Mouse (Mus musculus) right cerebral cortex, postnatal 4 days (tissue): ENCODE results near the gene Ccdc3.

Source experiments
- DNase-seq: peaks from one replicate; pipeline ENCODE4 v3.0.0-alpha.2; 2022

The Ccdc3 gene

DNA sequence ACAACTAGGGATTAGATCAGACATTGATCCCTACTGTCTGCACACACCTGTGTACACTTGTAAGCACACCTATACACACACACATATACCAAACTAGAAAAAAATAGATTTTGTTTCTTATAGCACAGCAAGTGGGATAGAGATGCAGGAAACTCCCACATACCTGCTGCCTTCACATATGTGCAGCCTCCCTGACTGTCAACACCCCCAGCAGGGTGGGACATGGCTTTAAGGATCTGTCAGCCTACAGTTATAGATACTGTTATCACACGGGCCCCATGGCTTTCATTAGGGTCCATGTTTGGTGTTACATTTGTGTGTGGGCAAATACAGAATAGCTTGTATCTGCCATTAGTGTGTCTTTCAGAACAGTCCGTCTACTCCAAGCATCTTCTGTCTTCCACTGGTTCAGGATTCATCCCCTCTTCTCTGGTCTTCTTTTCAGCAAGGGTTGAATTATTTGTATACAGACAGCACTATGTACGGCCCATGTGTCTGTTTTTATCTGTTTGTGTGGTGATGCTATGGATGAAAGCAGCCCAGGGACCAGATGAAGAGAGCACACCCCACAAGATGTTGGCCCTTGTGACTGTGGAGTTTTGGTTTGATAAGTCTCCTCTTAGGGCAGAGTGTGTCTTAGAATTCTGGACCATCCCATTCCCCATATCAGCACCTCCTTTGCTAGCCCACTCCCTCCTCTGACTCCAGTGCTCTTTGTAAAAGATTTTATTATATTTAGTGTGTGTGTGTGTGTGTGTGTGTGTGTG lies 24.5 kb downstream of the Ccdc3 start:
- DNase-seq = no peak

DNA sequence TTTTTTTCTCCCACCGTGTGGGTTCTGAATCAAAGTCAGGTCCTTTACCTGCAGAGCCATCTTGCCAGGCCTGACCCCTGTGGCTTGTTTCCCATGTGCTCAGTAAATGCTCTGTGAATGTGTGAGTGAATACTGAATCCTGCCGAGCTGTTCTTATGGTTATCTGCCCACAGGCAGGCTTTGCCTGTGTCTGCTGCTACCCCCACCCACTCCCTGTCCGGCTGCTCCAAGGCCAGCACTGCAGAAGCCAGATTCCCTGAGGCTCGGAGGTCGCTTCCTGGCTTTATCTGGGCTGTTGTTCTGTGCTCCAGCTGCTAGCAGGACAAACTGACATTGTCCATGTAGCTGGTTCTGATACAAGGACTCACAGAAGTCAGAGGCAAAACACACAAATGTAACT lies 25.2 kb downstream of the Ccdc3 start:
- DNase-seq = no peak

DNA sequence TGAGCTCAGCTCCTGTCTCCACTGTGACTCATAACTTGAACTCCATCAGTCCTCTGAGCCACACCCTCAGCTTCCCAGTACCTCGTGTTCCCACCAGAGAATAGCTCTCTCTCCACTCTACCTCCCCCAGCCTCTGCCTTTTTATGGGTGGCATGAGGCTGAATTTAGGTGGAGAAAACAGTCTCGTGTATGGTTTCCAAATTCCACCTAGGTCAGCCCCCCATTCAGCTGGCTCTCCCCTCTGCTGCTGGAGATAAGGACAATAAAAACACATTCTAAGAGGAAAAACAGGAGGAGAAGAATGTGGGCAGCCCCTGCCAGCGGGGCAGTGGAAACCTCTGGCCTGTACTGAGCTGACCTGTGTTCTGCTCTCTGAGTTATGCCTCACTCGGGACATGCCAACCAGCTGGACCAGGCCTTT lies 28.4 kb downstream of the Ccdc3 start:
- no peak for DNase-seq

DNA sequence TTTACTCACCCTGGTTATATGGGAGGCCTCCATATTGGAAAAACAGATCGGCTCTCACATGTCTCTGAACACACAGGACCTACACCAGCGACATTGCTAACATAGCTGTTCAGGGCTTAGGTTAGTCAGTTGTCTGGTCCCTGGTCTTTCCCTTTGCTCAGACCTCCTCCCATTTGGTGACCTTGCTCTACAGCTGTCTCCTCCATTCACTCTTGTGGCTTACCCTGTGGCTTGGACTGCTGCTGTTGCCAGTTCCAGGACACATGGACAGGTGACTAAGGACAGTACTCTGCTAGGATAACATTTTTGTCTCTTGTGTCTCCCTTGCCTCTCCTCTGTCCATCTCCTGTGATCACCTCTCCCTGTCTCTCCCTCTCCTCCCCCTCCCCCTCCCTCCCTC lies 29.2 kb downstream of the Ccdc3 start:
- no peak for DNase-seq

DNA sequence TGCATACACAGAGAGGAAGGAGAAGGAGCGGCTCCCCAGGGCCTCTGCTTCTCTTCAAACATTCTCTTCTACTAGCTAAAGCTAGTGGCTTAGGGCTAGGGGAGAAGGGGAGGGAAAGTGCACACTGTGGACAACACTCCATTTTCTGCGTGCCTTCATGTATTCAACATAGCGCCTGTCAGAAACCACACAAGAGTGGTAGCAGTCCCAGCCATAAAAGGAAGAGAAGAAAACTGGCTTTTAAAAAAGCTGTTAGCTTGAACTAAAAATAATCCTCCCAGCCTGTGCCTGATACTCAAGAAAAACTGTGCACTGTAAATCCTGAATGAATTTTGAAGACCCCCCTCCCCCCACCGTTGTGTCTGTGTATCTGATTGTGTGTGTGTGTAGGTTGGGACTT lies 33.2 kb downstream of the Ccdc3 start:
- peak; percentile 38 for DNase-seq

DNA sequence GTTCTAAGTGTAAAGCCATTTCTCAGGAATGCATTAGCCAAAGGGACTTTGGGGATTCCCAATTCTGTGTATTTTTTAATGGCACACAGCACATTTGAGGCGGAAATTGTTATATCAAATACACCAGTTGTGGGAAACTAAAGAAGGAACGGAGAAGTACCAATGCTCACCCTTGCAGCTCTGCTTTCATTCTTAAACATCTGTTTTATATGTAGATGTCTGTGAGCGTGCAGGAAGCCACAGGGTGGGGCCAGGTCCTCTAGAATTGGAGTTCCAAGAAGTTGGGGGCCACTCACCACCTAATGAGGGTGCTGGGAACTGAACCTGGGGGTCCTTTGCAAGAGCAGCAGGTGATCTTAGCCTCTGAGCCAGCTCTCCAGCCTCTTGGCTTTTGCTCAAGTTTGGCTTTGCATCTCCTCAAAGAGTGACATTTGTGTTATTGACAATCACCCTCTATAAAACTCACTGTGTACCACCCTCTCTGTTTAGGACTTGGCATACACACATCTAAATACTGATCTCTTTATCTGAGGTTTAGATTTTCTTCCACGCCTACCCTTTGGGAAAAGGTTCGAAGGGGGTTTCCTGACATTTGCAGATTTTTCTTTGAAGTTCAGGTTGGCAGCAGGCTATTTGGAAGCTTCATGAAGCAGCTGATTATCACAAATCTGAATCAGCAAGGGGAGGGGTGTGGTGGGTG lies 33.9 kb downstream of the Ccdc3 start:
- DNase-seq = no peak

DNA sequence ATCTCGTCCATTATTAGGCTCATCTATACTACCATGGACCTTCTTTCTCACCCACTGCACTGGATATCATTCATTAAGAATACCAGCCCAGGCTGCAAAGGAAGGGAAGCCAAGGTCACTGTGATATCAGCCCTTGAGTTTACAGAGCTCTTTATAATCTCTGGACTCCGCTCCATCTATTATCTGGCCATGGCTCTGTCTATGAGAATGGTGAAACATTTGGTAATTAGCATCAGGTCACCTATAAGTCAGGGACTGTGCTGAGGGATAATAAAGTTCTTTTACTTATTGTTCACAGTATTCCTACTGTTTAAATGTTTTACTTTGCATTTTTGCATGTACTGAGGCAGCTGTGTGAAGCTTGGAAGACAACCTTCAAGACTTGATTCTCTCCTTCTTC lies 35.2 kb downstream of the Ccdc3 start:
- DNase-seq = no peak

DNA sequence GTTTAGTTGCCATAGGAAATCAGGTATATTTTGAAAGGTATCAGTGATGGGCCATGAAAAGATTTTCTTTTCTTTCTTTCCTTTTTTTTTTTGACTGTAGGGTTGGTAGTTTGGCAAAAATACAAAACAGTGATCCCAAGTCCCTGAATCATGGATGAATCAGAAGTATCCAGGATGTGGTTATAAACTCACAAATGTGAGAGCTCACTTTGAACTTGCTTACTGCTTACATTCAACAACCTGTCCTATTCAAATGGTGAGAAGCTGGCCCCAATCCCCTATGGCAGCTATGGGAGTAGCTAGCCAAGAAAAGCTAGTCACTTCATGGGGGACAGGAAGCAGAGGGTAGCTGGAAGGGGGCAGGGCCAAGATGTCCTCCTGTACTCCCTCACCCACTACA lies 37.1 kb downstream of the Ccdc3 start:
- no peak for DNase-seq

DNA sequence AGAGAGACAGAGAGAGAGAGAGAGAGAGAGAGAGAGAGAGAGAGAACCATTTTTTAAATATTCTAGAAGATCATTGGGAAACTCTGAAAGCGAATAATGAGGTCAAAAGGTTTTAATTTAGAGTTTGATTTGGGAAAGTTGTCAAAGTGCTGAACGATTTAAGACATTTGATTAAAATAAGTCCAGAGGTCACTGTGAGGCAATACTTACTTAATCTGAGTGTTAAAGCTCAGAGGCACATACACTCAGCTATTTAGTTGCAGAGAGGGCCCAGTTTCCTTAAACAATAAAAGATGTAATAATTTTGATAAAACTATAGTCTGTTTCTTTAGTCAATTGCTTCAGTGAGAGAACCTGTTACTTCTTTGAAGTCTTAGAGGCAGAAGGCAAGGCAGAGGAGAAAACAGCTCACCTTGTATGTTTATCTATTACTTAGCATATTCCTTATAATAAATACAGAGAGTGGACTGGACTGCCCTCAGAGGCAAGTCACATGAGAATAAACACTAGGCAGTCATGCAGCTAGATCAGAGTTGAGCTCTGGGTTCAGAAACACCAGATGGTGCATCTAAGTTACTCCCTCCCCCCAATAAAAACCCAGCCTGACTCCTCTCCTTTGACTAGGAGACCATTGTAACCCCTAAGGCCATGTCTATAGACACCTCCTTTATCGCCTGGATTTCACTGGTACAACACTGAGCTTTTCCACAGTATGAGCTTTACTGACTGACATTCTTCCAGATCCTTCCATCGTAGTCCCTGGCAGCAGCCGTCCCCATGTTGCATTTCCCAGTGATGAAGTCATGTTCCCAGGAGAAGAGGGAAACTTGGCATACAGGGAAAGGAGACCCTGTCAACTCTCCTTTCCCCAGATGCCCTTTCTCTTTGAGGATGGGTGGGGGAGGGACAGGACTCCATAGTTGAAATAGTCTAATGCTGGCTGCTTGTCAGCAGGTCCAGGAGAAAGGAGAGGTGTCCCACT lies 44.2 kb downstream of the Ccdc3 start:
- DNase-seq = no peak

DNA sequence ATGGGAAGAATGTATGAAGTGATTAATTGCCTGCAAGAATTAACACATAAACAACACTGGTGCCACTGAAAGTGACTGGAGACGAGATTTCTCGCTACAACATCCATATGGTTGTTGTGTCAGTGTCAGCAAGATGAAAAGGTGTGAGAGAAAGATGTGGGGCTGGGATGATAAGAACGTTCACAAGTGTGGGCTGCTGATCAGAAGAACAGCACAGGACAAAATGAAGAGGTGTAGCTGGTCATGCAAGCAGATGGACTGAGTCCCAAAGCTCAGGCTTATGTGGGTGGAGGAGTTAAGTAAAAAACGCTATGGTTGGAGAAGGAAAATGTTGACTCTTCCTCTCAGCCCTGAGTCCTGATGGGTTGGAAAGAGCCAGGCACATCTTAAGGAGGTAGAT lies 46.6 kb downstream of the Ccdc3 start:
- DNase-seq = no peak

DNA sequence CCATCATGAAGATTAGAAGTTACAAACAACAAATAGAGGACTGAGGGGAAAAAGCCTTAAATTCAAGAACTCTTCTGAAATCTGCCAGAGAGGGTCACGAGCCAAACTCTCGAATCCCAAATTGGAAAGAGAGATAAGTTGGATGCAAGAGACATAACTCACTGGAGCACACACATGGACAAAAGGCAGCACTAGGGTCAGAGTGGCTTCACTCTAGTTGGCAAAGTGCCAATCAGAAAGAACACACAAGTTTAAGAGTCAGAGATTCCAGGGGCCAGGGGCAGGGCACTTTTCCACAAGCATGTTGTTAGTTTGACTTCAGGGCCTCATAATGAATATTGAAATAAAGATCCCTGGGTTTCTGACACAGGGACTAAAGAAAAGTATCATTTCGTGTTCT lies 48.1 kb downstream of the Ccdc3 start:
- no peak for DNase-seq

DNA sequence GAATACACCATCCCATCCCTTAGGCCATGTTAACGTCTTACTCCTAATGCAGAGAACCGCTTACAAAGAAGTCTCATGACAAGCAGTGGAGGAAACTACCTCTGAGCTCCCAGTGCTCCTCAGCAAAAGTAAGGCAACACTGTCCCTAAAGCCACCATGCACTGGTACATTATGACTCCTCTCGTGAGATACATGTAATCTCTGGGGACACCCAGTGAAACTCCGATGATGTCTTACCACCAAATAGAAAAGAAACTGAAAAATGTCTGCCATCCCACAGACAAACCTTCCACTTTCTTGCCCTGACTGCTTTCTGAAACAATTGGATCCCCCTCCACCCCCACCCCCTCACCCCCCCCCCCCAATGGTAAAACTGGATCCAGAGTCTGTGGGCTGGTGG lies 54.6 kb downstream of the Ccdc3 start:
- DNase-seq = no peak

DNA sequence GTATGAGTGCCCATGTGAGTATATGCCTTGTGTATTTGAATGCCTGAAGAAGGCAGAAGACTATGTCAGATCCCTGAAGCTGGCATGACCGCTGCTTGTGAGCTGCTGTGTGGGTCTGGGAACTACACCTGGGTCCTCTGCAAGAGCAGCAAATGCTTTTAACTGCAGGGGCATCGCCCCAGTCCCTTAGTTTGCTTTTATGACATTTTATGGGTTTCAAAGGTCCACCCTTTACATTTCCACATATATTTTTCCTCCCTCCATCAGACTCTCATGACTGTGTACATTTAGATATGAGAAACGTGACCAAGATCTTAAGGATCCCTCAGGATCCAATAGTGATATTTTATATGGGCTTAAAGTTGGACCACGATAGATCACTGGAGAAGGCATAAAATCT lies 55.5 kb downstream of the Ccdc3 start:
- no peak for DNase-seq

DNA sequence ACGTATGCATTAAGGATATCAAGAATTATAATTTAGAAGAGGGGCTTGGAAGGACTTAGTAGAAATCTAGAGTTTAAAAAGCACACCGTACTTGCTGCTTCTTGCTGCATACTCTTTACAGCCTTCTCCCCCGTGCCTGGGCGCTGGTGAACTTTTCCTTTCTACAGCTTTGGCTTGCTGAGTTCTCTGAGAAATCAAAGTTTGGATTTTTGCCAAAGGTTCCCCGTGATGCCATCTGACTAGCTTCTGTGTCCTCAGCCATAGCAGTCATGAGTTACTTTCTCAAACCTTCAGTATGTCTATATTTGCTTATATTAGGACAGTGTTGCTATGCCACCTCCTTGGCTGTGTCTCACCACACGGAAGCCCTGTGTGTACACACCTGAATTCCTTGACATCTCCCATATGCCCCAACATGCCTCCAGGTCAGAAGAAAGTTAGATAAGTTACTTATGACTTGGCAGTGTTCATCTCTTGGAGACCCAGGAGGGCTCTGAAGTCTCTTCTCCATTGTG lies 57.2 kb downstream of the Ccdc3 start:
- no peak for DNase-seq

DNA sequence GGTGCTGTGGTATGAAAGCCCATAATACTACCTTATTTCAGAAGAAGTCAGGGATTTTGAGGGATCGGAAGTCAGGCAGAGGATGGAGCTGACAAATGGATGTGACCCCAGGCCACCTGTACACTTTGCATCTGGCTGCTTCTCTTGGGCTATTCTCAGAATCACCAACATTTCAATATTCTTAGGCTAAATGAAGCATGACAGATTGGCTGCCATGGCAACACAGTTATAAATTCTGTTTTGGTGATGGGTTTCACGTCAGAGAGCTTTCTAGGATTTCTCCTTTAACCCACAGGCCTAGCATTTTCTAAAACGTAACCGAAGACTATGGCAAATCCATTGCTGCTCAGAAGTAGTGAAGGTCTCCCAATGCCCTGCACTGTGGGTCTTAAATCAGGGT lies 59.9 kb downstream of the Ccdc3 start:
- no peak for DNase-seq

DNA sequence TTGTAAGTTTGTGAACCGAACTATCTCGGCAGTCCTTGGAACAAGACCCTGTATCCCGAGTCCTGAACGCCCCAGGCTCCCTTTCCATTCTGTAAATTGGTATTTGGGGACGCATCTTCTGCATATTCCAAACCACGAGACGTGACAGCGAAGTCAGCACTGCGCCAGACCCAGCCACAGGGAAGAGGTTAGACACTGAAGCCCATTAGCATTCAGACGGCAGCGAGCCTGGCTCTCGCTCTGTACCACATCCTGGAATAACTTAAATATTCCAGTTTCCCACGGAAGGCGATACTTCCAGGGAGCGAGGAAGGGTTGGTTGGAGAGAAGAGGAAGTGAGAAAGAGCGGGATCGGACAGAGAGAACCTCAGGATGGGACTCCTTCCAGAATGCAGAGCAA lies 61.7 kb downstream of the Ccdc3 start:
- no peak for DNase-seq

DNA sequence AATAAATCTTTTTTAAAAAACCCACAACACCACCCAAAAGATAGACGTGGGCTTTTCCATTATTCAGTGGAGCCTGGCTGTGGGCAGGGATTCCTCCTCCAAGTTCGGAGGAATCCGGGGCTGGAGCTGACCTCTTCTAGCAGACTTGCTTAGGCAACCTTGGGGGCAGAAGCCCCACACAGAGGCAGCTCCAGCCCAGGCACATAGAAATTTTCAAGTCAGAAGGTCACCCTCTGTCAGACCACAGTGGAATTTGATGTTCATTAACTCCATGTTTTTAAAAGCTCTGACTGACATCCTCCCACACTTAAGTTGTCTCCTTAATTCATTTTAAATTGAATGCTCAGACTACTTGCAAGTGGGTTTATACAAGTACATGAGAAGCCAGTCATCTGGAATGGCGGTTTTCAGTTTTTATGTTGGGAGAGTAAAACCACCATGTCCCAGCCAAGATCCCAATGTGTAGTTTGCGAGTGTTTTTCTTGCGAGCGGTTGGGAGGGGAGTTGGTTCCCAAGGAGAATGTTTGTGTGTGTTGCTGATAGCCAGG lies 63.3 kb downstream of the Ccdc3 start:
- DNase-seq = no peak

DNA sequence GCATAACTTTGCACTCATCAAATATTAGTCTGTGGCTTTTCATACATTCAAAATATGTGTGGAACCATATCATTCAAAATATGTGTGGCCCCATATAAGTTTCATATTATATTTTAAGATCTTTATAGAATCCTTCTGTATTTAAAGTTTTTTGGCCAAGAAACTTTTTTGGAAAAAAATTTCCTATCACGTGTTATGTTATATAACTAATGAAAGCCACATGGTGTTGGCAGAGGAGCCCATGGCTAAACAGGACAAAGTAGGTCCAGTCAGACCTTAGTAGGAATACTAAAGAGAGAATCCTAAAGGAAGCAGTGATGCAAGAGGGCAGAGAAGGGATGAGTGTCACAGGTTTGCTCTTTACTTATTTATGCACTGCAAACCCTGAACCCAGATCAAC lies 65.6 kb downstream of the Ccdc3 start:
- no peak for DNase-seq

DNA sequence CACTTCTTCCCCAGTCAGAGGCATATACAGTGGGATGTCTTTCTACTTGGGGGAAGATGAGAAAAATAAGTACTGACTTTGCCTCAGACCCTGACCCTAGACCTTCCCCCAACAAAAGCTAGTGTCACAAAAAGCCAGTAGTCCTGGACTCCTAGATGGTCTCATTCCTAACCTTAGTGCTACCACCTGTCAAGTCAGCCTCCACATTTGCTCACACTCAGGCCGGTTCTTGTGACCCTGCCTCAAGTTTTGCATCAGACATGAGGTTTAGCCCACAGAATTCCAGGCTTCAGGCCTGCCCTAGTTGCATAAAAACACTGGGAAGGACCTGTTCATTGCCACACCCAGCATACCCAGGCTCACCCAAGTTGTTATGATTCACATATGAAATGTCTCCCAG lies 67.4 kb downstream of the Ccdc3 start:
- no peak for DNase-seq

DNA sequence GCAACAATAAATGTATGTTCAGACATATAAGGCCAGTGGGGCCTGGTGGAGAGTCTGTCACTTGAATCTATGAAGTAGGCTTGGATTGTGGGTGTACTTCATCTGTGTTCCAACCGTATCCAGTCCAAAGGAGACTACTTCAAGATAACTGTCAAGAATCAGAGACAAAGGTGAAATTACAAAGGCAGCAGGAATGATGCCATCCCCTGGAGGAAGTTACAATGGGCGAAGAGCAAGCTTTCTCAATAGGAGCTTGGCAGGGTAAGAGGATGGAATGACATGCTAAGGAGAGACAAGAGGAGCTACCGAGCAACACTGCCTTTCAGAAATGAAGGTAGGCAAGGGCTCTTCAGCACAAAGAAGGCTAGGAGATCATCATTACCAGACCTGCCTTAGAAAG lies 69.1 kb downstream of the Ccdc3 start:
- no peak for DNase-seq

DNA sequence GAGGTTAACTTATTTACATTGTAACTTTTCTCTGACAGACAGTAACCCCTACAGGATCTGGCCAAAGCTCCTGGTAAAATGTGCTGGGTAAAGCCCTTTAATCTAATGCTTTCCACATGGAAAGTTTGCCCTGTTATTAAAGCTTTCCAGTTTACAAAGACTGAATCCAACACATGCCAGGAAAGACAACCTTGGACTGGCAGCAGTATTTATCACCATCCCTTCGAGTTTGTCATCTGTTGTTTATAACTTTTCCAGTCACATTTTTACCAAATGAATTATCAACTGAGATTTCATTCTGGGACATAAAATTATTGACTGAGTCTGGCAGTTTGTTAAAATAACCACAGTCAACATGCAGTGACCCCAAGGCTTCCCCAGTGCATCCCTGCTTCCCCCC lies 77.0 kb downstream of the Ccdc3 start:
- no peak for DNase-seq

DNA sequence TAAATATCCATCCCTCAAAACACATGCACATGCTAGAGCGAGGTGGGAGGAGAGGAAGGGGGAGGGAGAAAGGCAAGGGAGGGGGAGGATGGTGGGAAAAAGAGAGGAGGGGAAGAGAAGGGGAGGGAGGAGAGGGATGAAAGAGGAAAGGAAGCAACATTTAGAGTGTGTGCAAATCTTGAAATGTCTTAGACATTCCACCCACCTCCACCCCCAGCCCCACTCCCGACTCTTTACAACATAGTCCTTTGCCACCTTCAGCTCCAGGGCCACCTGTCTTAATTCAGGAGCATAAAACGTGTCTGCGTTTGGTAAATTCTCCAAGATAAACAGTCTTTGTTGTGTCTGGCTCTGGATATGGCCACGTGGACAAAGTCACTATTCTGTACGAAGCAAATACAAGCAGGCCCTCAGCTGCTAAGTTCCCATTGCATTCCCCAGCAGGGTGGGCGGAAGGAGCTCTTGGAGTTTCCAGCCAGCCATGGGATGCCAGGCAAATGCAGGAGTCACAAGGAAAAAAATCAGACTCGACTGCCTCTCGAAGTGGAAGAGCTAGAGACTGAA lies 77.8 kb downstream of the Ccdc3 start:
- DNase-seq = no peak

DNA sequence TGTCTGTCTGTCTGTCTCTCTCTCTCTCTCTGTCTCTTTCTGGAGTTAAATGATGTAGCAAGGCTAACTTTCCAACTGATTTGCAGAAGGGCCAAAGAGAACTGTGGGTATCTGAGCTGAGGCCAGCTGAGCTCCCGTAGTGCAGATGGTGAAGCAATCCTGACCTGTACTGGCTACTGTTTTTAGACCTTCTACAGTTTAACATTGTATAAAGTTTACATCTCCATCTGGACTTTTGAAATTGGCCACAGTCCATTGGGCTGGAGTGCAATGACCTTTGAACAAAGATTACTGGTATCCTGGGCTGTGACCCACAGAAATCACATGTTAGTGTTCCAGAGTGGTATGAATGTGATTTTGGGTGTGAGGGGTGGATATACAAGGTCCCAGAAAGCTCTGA lies 81.6 kb downstream of the Ccdc3 start:
- no peak for DNase-seq
